Mouse (Mus musculus): ENCODE data around the gene Pdcd1lg2. TPM values are rescaled to one million over a fixed set of nuclear protein-coding genes. Genes with fewer than 3 reads are reported as not detected.
"Not testable (repeated sequence)": the region's sequence is repeated elsewhere in the genome, so short reads cannot be mapped to it uniquely, and the experiment has no call there.

The Pdcd1lg2 gene
- polyA plus RNA-seq, 3 experiments from 2014 or later, result 20.5 to 29.0 (median 20.5) TPM

DNA sequence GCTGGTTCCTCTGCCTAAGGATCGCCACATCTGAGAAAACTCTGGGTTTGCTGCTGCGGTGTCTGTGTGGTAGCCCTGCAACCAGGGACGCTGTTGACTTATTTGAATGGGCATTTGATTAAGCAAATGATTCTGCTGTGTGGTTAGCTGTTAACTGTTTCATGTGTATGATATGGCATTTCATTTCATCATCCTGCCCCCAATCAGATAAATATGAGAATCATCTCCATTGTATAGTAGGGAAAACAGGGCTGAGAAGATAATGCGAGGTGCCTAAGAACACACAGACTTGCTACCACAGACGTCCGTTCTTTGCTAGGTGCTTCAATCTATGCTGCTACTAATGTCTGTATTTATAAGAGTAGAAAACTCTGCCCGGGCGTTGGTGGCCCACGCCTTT lies 26.3 kb upstream of the Pdcd1lg2 start:
- no peak for ATAC-seq

GRCm38 (mm10) chr19:29384994-29385393 lies 25.7 kb upstream of the Pdcd1lg2 start:
- no peak for ATAC-seq

GRCm38 (mm10) chr19:29385822-29386221 lies 24.9 kb upstream of the Pdcd1lg2 start:
- ATAC-seq, result no peak

- no peak for ATAC-seq
Measured at GRCm38 (mm10) chr19:29388818-29389217, 21.9 kb upstream of the Pdcd1lg2 start.

DNA sequence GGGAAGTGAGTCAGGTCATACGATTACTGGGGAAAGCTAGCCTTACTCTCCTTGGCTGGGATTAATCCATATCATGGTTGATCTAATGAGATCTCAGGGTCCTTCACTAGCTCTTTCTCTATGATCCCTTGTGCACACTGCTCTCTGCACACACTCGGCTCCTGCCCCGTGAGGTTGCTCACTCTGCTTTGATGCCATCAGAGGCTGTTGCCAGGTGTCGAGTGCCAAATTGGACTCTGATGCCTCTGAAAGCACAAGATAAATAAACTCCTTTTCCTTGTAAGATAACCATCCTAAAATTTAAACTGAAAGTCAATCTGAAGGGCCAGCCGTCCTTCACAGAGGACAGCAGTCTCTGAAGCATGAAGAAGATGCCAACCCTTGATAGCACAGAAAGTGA lies 20.2 kb upstream of the Pdcd1lg2 start:
- ATAC-seq, result no peak

- peak; percentile 61 for ATAC-seq
Measured at GRCm38 (mm10) chr19:29391279-29391678, 19.4 kb upstream of the Pdcd1lg2 start.

DNA sequence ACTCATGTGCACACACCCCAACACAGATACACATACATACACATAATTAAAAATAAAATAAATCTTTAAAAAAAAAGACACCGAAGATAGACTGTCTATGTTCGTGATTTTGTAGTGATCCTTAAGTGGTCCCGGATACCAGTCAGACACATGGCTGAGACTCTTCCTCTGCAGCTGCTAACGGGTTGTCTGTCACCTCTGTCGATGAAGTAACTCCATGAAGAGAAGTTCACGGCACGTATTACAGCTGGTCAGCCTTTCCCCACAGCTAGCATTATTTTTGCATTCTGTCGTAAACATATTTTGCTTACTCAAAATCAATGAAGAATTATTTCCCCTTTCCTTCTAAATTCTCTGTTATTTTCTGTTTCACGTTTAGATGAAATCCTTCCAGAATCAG lies 17.4 kb upstream of the Pdcd1lg2 start:
- ATAC-seq, result no peak

GRCm38 (mm10) chr19:29394721-29395120 lies 16.0 kb upstream of the Pdcd1lg2 start:
- ATAC-seq, result no peak

DNA sequence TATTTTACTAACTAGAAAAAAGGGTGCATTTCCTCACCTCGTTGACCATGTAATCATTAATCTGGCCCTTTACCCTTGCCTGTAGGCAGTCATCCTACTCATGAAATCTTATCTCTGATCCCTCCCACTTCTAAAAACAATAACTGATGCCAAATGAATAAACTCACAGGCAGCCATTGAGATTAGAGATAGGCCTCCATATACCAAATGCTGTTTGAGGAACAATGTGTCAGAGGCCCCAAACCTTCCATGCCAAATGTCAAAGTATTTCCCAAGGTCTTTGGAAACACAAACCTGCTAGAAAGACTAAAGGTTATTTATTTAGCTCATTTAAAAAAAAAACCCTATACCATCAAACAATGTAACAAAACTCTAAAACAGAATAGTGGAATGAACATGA lies 14.4 kb upstream of the Pdcd1lg2 start:
- no peak for ATAC-seq

- no peak for ATAC-seq
Measured at GRCm38 (mm10) chr19:29399786-29400185, 10.9 kb upstream of the Pdcd1lg2 start.

DNA sequence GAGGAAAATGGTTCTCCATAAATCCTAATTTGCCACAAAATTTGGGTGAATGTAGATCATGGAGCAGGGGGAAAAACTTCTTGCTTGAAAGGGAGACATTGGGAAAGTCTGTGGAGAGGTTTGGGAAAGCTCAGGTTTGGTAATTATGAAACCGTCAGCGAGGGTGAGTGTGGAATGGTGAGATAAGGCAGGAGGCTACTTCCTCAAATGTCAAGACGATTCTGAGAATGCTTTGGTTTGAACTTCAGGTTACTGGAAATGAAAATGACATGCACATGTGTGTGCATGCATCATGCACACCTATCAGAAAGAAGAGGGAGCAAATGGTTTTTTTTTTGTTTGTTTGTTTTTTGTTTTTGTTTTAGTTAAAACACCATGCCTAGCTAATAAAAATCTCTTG lies 10.3 kb upstream of the Pdcd1lg2 start:
- ATAC-seq, result no peak

DNA sequence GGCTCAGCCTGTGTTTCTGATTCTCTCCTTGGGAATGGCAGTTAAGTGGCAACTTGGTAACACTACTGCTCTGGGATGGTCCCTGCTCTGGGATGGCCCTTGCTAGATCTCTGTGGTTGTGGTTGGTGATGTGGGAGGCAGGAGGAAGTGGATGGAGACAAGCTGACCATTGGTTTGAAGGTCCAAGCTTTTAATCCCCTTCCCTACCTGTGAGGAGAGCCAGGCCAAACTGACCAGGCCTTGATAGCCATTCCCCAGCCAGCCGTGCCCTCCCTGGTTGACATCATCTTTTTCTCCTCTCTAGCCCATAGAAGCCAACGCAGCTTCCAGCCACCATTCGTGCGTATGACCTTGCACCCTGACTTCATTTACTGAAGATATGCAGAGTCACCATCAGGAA lies 8.1 kb upstream of the Pdcd1lg2 start:
- no peak for ATAC-seq

- no peak for ATAC-seq
Measured at GRCm38 (mm10) chr19:29403251-29403650, 7.5 kb upstream of the Pdcd1lg2 start.

GRCm38 (mm10) chr19:29405388-29405787 lies 5.3 kb upstream of the Pdcd1lg2 start:
- ATAC-seq, result no peak

- no peak for ATAC-seq
Measured at GRCm38 (mm10) chr19:29406042-29407017, 4.4 kb upstream of the Pdcd1lg2 start.

DNA sequence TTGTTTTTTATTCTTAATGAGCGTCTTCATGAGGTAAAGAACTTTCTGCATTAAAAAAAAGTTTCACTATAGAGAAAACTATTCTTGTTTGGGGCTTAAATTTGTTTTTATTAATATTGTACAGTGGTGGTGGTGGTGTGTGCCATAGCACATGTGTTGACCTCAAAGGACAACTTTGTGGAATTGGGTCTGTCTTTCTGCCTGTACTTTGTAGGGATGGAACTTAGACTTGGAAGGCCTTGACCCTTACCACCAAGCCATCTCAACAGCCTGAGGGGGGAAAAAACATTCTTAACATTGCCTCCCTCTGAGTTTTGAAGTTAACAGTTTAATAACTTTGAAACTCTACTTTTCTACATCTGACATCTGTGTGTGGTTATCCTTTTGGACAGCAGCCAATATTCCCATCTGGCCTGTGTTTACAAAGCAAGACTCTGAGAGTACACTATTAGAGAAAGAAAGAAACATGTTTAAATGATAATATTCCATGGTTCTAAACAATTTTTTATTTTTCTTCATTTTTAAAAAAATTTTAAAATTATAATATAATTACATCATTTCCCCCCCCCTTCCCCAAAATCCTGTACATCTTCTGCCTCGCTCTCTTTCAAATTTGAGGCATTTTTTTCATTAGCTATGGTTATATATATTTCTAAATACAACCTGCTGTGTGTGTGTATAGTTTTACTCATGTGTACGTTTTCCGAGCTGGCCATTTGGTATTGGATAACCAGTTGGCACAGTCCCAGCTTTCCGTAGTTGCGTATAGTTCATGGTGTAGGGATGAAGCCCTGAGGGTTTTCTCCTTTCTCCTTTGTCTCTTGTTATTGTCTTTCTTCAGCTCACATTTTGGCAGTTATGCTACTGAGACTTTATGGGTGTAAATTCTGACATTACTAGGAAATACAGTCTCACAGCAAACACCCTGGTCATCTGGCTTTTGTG lies 2.0 kb downstream of the Pdcd1lg2 start:
- ATAC-seq, result no peak

DNA sequence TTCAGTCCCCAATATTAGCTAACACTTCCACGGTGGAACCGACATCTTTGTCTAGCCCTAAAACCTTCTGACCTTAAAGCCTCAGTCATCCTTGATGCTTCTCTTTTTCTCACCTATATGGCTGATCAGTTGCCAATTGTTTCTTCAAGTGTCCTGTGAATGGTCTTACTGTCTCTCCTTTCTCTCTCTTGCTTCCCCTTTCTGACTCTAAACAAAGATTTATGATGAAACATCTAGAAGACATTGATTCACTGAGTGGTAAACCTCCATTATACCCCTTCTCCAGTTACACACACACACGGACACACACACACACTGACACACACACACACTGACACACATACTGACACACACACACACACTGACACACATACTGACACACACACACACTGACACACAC lies 3.8 kb downstream of the Pdcd1lg2 start:
- ATAC-seq, result no peak

GRCm38 (mm10) chr19:29414917-29415316 lies 4.2 kb downstream of the Pdcd1lg2 start:
- ATAC-seq, result not testable (repeated sequence)

GRCm38 (mm10) chr19:29416393-29416902 lies 5.7 kb downstream of the Pdcd1lg2 start:
- no peak for ATAC-seq

GRCm38 (mm10) chr19:29417188-29417587 lies 6.5 kb downstream of the Pdcd1lg2 start:
- ATAC-seq, result no peak

DNA sequence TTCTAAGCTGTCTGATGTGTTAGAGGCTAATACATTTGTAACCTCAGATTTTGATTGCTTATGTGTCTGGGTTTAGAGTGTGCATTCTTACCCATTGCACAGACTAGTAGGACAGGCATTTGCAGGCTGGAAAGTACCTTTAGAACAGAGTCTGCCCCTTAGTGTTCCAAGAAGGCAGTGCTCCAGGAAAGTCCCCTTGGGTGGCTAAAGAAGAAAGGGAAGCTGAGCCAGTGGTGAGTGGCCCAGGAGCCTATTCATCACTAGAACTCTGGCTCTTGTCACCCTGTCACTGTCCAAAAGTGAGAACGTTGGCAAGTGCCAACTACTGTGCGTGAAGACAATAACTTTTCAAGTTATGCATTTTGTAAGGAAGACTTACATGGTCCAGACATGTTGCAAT lies 7.2 kb downstream of the Pdcd1lg2 start:
- peak; percentile 36 for ATAC-seq

- ATAC-seq, result peak; percentile 90
Measured at GRCm38 (mm10) chr19:29418661-29419115, 8.0 kb downstream of the Pdcd1lg2 start.

DNA sequence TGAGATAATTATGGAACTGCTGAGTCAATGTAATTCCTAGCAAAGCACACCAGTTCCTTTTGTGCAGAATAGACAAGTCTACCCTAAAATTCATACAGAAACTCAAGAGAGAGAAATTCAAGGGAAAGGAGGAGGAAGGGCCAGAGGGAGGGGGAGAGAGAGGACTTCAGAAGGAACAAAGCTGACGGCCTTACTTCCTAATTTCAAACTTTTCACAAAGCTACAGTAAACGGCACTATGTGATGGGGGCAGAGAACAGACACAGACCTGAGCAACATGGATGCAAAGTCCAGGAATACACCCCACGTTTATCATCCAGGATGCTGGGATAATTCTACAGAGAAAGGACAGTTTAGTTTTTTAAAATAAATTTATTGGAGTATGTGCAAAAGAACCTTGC lies 8.8 kb downstream of the Pdcd1lg2 start:
- no peak for ATAC-seq
